Mouse (Mus musculus): ENCODE results near the gene Defb43.

Gene Defb43

DNA sequence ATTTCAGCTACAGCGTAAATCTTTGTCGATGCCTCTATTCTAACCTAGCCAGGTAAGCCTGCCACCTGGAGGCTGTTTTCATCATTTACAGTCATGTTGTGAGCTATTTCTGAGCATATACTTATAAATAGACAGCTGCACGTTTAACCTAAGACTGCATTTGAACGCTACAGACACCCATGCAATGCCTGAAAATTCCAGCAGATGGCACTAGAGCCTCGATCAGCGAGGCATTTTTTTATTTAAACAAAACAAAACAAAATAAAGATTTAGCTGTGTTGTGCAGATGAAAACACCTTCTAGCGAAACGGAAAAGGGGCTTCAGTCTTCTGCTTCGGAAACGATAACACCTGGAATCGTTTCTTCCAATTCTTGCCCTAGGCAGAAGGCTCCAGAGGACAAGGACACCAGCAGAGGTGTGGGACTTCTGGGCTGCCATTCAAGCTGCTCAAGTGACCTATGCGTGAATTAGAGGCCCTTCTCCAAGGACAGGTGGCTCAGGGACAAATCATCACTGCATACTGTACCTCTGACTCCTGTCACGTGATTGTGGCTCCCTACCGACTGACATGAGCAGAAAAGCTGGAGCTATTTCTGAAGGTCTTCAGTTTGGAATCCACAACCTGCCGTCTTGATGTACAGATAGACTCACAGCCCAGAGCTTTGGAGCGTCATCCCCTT, 55.2 kb downstream of the Defb43 start:
- peak; percentile 86 for DNase-seq (ENCODE audit: low spot score)
